Mouse (Mus musculus): ENCODE measurements around the gene Duoxa1.
"Not testable (repeated sequence)": the region's sequence is repeated elsewhere in the genome, so short reads cannot be mapped to it uniquely, and the experiment has no call there.

DNA sequence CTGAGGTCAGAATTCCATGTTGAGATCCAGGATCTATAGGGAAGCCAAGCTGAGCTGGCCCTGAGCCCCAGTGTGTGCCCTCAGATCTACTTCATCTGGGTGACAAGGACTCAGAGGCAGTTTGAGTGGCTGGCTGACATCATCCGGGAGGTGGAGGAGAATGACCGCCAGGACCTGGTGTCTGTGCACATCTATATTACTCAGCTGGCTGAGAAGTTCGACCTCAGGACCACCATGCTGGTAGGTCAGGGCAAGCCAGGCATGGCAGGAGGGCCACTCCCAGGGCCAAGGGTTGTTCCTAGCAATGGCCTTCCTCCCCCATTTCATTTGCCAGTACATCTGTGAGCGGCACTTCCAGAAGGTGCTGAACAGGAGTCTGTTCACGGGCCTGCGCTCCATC lies 32.6 kb upstream of the Duoxa1 start:
- TF ChIP-seq CTCF, EP300 (IDR thresholded peaks at IDR 0.05; ENCODE audit: low read depth): not testable (repeated sequence)
